Mouse (Mus musculus) forebrain, embryonic 12.5 days (tissue): Measurements from ENCODE around the gene Higd1a. TPM values are rescaled to one million over a fixed set of nuclear protein-coding genes. Genes with fewer than 3 reads are reported as not detected.
A peak's percentile ranks its signal among the peaks of the same experiment; 100 is the strongest.

Source experiments
- ATAC-seq: fragments of 200-750 bp; cut with Nextera tagmentation; 2 replicates; pipeline ENCODE4 v1.8.0; 2017; ENCODE audit warnings: moderate TSS enrichment; ENCODE audit not compliant: low FRiP score
- H3K27ac ChIP-seq: fragments of 300-500 bp; sonication (generic); 2 replicates; pipeline ENCODE4 v1.5.1; 2016; ENCODE audit warnings: mild to moderate bottlenecking
- H3K27me3 ChIP-seq: fragments of 300-500 bp; sonication (generic); 2 replicates; pipeline ENCODE4 v1.6.1; 2016; ENCODE audit warnings: mild to moderate bottlenecking
- H3K36me3 ChIP-seq: fragments of 300-500 bp; sonication (generic); replicated peaks from 2 replicates; pipeline ENCODE4 v1.6.1; 2016; ENCODE audit warnings: mild to moderate bottlenecking
- H3K4me1 ChIP-seq: fragments of 300-500 bp; sonication (generic); 2 replicates; pipeline ENCODE4 v1.6.1; 2016
- H3K4me2 ChIP-seq: fragments of 300-500 bp; sonication (generic); 2 replicates; pipeline ENCODE4 v1.6.1; 2016; ENCODE audit warnings: mild to moderate bottlenecking, moderate library complexity
- H3K4me3 ChIP-seq: fragments of 300-500 bp; sonication (generic); replicated peaks from 2 replicates; pipeline ENCODE4 v1.5.1; 2016; ENCODE audit warnings: mild to moderate bottlenecking
- H3K9ac ChIP-seq: fragments of 300-500 bp; sonication (generic); 2 replicates; pipeline ENCODE4 v1.6.1; 2016; ENCODE audit warnings: mild to moderate bottlenecking
- H3K9me3 ChIP-seq: fragments of 300-500 bp; sonication (generic); 2 replicates; pipeline ENCODE4 v1.6.1; 2016
- WGBS: fragments of 180-500 bp; shearing (Covaris S2); methylation state at CpG from one replicate; pipeline ENCODE4 v1.1.7; 2016; 5-methylcytosine and 5-hydroxymethylcytosine counted together
- polyA plus RNA-seq: library from polyadenylated mRNA; unstranded; fragments of >200 nt; fragmentation: Nextera tagmentation; extraction: Ambion mirVana; gene quantifications from 2 replicates; pipeline ENCODE4 v1.2.1, GENCODE M21; 2016

Gene Higd1a
- polyA plus RNA-seq, 1 experiment from 2014 or later: 158 TPM

DNA sequence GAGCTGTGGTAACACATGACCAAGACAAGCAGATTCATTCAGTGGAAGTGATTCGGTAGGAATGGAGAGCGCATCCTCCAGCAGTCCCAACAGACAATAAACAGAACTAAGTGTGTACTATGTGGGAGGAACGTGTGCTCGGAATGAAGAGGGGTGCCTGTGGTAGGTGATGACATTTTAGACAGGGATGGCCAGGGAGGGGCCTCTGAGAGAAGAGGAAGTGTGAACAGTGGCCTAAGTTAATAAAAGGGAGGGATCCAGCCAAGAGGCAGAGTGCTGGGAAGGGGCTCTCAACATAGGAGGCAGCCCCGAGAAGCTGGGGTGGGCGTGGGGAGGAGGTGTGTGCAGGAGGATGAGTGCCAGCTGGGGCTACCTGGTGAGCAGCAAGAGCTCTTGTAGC is 29.8 kb downstream of the Higd1a start:
- no peak overlapping the region for H3K4me2 ChIP-seq
- no peaks in the 10 kb centered on the region for H3K36me3 ChIP-seq
- WGBS: 82% methylated on average over 6 of the region's 6 CpGs
- no peak overlapping the region for H3K27ac ChIP-seq
- ATAC-seq: no peak
- H3K27me3 ChIP-seq: no peaks in the 10 kb centered on the region
- no peaks in the 10 kb centered on the region; the same call in 1 of the 2 replicates for H3K4me1 ChIP-seq
- no peaks in the 10 kb centered on the region for H3K9me3 ChIP-seq
- no peak overlapping the region for H3K9ac ChIP-seq
- no peak overlapping the region for H3K4me3 ChIP-seq

DNA sequence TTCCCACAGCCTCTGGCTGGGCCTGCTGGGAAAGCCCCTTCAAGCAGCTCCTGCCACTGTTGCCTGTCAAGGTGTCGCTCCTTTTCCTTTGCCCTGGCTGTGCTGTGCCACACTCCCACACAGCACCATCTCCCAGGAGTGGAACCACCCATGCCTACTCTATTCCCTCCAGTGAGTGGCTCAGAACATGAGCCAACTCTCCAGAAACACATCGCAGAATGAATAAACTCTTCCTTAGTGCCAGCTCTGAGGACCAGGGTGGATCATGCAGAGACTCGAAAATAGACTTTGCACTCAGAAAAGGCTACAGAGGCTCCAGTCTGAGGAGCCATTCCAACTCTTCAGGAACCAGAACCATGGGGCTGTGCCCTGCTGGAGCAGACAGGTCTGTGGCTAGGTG is 31.8 kb downstream of the Higd1a start:
- no peak overlapping the region for H3K4me3 ChIP-seq
- peaks cover 5% of the 10 kb centered on the region; the same call in 1 of the 2 replicates for H3K4me1 ChIP-seq
- H3K27me3 ChIP-seq: no peaks in the 10 kb centered on the region
- ATAC-seq: no peak
- H3K36me3 ChIP-seq: no peaks in the 10 kb centered on the region
- H3K4me2 ChIP-seq: no peak overlapping the region
- 89% methylated on average over 3 of the region's 3 CpGs for WGBS
- H3K27ac ChIP-seq: no peak overlapping the region
- H3K9ac ChIP-seq: no peak overlapping the region
- H3K9me3 ChIP-seq: no peaks in the 10 kb centered on the region

GRCm38 (mm10) chr9:121823991-121824390 is 34.2 kb downstream of the Higd1a start:
- Histone ChIP-seq H3K36me3 (no peaks in the 10 kb centered on the region), H3K4me1 (peaks cover 5% of the 10 kb centered on the region; the same call in 1 of the 2 replicates), H3K4me2 (no peak overlapping the region), H3K9ac (no peak overlapping the region), H3K27ac (no peak overlapping the region), H3K4me3 (no peak overlapping the region), H3K9me3 (no peaks in the 10 kb centered on the region), H3K27me3 (0 out of 2 replicates have a peak, but pooled peaks cover 3% of the 10 kb centered on the region)
- 65% methylated on average over 7 of the region's 7 CpGs for WGBS
- ATAC-seq: peak; percentile 36; the same call in 1 of the 2 replicates

DNA sequence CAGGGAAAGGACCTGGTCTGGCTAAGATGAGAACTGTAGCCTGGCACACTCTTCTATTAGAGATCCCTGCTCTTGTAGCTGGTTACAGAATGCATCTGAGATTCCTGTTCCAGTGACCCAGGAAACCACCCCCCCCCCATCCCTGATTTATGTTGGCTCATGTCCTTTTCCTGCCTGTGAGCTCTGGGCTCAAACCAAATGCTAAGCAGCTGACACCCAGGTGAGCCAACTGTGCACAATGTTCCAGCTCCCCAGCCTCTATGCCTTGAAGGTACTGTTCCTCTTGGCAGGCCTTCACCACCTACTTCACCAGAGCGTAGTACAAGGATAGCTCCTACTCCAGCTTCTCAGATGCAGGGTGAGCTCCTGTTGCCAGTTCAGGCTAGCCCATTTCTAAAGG is 35.1 kb downstream of the Higd1a start:
- peaks cover 5% of the 10 kb centered on the region; the same call in 1 of the 2 replicates for H3K4me1 ChIP-seq
- H3K36me3 ChIP-seq: no peaks in the 10 kb centered on the region
- H3K9me3 ChIP-seq: no peaks in the 10 kb centered on the region
- ATAC-seq: no peak
- WGBS: 88% methylated on average over 1 of the region's 1 CpGs
- H3K4me2 ChIP-seq: no peak overlapping the region
- H3K4me3 ChIP-seq: no peak overlapping the region
- H3K27ac ChIP-seq: no peak overlapping the region
- 0 out of 2 replicates have a peak, but pooled peaks cover 3% of the 10 kb centered on the region for H3K27me3 ChIP-seq
- no peak overlapping the region for H3K9ac ChIP-seq

GRCm38 (mm10) chr9:121822585-121822991 is 35.6 kb downstream of the Higd1a start:
- 0 out of 2 replicates have a peak, but pooled peaks cover 3% of the 10 kb centered on the region for H3K27me3 ChIP-seq
- no peak; the same call in 1 of the 2 replicates for ATAC-seq
- 78% methylated on average over 6 of the region's 6 CpGs for WGBS
- H3K36me3 ChIP-seq: no peaks in the 10 kb centered on the region
- H3K4me2 ChIP-seq: no peak overlapping the region
- H3K9ac ChIP-seq: no peak overlapping the region
- no peak overlapping the region; the same call in 1 of the 2 replicates for H3K27ac ChIP-seq
- no peaks in the 10 kb centered on the region for H3K9me3 ChIP-seq
- no peak overlapping the region for H3K4me3 ChIP-seq
- peaks cover 5% of the 10 kb centered on the region; the same call in 1 of the 2 replicates for H3K4me1 ChIP-seq

GRCm38 (mm10) chr9:121820765-121821164 is 37.4 kb downstream of the Higd1a start:
- H3K4me2 ChIP-seq: no peak overlapping the region
- H3K9me3 ChIP-seq: no peaks in the 10 kb centered on the region
- H3K36me3 ChIP-seq: no peaks in the 10 kb centered on the region
- 0 out of 2 replicates have a peak, but pooled peaks cover 3% of the 10 kb centered on the region for H3K27me3 ChIP-seq
- WGBS: 71% methylated on average over 5 of the region's 5 CpGs
- no peak overlapping the region for H3K4me3 ChIP-seq
- no peak overlapping the region for H3K9ac ChIP-seq
- ATAC-seq: no peak
- no peak overlapping the region for H3K27ac ChIP-seq
- H3K4me1 ChIP-seq: peaks cover 5% of the 10 kb centered on the region; the same call in 1 of the 2 replicates

DNA sequence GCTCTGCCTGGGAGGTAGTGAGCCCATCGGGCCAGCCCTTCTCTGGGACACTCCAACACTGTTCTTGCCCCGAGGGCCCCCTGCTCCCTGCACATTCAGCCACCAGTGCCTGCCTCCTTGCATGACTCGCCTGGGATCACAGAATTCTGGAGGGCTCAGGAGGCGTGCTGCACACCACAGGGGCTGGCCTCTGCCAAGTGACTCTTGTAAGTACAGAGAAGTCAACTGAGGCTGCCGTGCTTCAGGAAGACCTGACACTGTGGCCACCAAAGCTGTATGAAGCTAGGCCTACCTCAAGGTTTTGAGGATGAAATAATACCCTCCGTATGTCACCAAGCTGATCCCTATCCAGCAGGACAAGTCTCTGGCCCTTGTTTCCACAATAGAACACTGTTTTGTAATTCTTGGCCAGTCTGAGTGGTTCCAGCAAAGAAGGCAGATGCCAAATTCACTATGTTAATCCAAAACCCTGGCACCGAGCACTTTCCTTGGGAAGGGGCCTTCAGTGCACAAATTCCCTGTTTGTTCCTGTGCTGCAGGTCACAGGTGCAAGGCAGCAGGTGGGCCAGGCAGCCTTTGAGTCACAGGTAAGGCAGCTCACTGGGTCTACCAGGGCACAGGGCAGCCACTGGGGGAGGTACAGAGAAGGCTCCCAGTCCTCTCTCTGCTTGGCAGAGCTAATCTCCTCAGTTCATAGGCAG is 38.2 kb downstream of the Higd1a start:
- H3K9ac ChIP-seq: no peak overlapping the region
- 0 out of 2 replicates have a peak, but pooled peaks cover 3% of the 10 kb centered on the region for H3K27me3 ChIP-seq
- no peaks in the 10 kb centered on the region for H3K36me3 ChIP-seq
- peaks cover 5% of the 10 kb centered on the region; the same call in 1 of the 2 replicates for H3K4me1 ChIP-seq
- WGBS: 67% methylated on average over 7 of the region's 7 CpGs
- H3K9me3 ChIP-seq: no peaks in the 10 kb centered on the region
- ATAC-seq: no peak
- no peak overlapping the region for H3K4me2 ChIP-seq
- H3K4me3 ChIP-seq: no peak overlapping the region
- no peak overlapping the region for H3K27ac ChIP-seq

DNA sequence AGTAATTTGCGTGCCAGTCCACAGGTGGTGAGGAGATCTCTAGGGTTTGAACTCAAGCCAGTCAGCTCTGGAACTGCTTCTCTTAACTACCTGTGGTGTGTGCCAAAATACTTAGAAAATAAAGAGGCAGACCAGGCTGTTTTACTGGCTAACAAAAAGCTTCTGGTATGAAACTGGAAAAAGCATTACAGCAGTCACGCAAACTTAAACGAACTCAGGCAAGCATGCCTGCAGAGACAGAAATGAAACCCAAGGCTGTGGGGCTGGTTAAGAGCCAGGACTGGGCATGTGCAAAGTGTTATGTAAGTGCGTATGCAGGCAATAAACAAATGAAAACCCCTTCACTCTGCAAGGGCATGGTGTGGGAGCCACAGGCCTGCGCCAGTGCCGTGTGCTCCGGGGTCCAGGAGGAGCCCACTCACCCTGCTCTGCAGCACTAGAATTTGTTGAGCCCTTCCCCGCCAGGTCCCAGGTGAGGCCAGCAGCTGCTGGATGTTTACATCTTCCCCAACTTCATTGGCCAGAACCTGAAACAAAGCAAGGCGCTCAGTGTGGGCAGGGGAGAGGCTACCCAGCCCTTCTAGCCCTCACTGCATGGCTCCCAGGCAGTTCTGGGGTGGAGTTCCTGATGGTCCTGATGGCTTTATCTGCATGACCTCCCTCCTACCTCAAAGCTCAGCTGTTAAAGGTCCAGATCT is 38.9 kb downstream of the Higd1a start:
- no peaks in the 10 kb centered on the region for H3K36me3 ChIP-seq
- 85% methylated on average over 9 of the region's 9 CpGs for WGBS
- no peak for ATAC-seq
- H3K4me2 ChIP-seq: no peak overlapping the region
- peaks cover 5% of the 10 kb centered on the region; the same call in 1 of the 2 replicates for H3K4me1 ChIP-seq
- H3K27me3 ChIP-seq: 0 out of 2 replicates have a peak, but pooled peaks cover 3% of the 10 kb centered on the region
- H3K27ac ChIP-seq: no peak overlapping the region
- no peak overlapping the region for H3K9ac ChIP-seq
- no peaks in the 10 kb centered on the region for H3K9me3 ChIP-seq
- no peak overlapping the region for H3K4me3 ChIP-seq

DNA sequence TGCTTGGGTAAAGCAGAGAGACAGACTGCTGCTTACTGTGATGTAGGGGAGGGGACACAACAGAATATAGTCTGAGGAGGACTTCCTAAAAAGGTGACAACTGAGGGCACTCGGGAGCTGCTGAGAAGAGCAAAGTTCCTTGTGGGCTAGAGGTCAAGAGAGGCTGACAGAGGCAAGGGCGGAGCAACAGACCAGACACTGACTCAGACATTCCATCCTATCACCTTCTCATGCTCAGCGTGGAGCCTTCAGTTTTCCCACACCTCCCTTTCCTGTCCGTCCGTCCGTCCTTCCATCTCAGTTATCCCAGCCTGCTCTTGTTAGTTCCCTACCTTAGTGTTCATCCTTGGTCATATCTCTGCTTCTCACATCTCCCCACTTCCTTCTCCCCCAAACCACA is 43.0 kb downstream of the Higd1a start:
- no peak overlapping the region for H3K4me2 ChIP-seq
- H3K4me1 ChIP-seq: peaks cover 11% of the 10 kb centered on the region
- WGBS: 78% methylated on average over 6 of the region's 6 CpGs
- no peak overlapping the region for H3K4me3 ChIP-seq
- H3K9me3 ChIP-seq: no peaks in the 10 kb centered on the region
- ATAC-seq: no peak
- no peak overlapping the region for H3K9ac ChIP-seq
- H3K36me3 ChIP-seq: no peaks in the 10 kb centered on the region
- 0 out of 2 replicates have a peak, but pooled peaks cover under 1% of the 10 kb centered on the region for H3K27me3 ChIP-seq
- no peak overlapping the region for H3K27ac ChIP-seq

- peak; percentile 59 for ATAC-seq
- peak overlapping the region; percentile 38; the same call in 1 of the 2 replicates for H3K9ac ChIP-seq
- no peaks in the 10 kb centered on the region for H3K36me3 ChIP-seq
- peak overlapping the region; percentile 19; the same call in 1 of the 2 replicates for H3K4me2 ChIP-seq
- H3K4me3 ChIP-seq: no peak overlapping the region
- 13% methylated on average over 15 of the region's 15 CpGs for WGBS
- peaks cover 30% of the 10 kb centered on the region for H3K4me1 ChIP-seq
- H3K27ac ChIP-seq: peak overlapping the region; percentile 70
- H3K27me3 ChIP-seq: no peaks in the 10 kb centered on the region
- H3K9me3 ChIP-seq: no peaks in the 10 kb centered on the region
These were observed 47.9 kb downstream of the Higd1a start for GRCm38 (mm10) chr9:121810081-121810821.

DNA sequence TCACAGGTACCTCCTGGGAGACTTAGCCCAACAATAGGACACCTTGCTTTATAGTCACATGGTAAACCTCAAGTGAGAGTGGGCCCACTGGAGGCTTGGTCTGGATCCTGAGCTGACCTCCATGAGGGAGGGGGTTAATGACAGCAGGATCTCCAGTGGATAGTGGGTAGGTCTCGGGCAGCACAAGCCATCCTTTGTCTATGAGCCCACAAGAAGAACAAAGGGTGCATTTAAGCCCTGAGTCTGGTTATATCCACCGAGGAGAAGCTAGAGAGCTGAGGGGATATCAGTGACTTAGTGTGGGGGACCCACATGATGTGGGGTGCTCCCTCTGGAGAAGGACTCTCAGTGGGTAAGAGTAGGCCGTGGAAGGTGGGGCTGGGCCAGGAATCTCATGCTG is 49.7 kb downstream of the Higd1a start:
- Histone ChIP-seq H3K9ac (no peak overlapping the region), H3K4me2 (no peak overlapping the region), H3K4me1 (peaks cover 30% of the 10 kb centered on the region), H3K27me3 (no peaks in the 10 kb centered on the region), H3K9me3 (no peaks in the 10 kb centered on the region), H3K36me3 (no peaks in the 10 kb centered on the region), H3K27ac (no peak overlapping the region), H3K4me3 (no peak overlapping the region)
- no peak for ATAC-seq
- 41% methylated on average over 3 of the region's 3 CpGs for WGBS

DNA sequence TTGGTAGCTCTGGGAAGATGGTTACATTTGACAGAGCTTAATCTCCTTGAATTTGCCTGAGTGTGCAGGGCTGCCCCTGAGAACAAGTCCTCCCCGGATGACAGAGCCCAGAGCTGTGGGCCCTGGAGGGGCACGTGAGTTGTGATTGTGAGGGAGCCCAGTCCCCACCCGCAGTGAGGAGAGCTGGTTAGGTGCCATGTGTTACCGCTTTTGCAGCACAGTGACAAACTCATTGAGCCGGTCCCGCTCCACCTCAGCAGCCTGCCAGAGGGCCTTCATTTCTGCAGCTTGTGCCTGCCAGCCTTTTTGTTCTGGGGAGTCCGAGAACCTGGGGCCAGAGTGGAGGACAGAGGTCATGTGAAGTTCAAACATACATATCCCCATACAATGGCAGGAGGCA is 50.2 kb downstream of the Higd1a start:
- ATAC-seq: no peak
- Histone ChIP-seq H3K4me2 (no peak overlapping the region), H3K9ac (no peak overlapping the region), H3K9me3 (no peaks in the 10 kb centered on the region), H3K4me1 (peaks cover 30% of the 10 kb centered on the region), H3K27ac (no peak overlapping the region), H3K4me3 (no peak overlapping the region), H3K36me3 (no peaks in the 10 kb centered on the region), H3K27me3 (no peaks in the 10 kb centered on the region)
- 62% methylated on average over 7 of the region's 7 CpGs for WGBS
